Mouse (Mus musculus): ENCODE results near the gene Golt1a.
"Not testable (repeated sequence)": the region's sequence is repeated elsewhere in the genome, so short reads cannot be mapped to it uniquely, and the experiment has no call there.

Golt1a gene

DNA sequence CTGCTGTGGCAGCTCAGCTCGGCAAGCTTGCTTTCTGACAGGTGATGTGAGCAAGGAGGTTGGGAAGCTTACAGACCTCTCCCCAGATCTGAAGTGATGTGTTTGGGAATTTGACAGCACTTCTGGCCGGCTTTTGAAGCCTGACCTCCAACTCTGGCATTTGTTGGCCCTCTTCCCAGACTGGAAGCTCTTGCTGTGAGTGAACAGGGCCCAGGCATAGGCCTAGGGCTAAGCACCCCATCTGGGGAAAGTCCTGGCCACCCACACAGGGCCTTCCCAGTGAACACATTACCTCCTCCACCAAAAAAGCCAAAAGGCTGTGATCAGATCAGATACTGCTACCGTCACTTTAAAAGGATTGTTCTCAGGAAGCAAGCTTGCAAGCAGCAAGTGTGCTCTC lies 7.1 kb upstream of the Golt1a start:
- DNase-seq (ENCODE audit: low read depth, low spot score): no peak

DNA sequence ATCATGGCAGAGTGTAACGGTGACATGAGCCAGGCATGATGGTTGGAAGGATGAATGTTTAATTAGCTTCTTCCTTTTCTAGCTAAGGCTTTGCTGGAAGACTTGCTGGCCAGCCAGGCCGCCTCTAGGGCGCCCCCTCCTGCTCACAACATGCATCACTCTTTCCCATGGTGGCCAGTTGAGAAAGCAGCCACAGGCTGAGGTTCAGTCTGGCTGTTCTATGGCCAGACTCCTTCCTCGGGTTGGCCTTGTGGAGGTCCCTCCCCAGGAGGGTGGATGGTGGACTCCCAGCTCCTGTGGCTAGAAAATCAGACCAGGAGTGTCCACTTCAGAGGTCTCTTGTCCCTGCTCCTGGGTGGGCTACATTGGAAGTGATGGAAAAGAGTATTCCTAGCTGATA lies 2.8 kb upstream of the Golt1a start:
- no peak for DNase-seq (ENCODE audit: low read depth, low spot score)

DNA sequence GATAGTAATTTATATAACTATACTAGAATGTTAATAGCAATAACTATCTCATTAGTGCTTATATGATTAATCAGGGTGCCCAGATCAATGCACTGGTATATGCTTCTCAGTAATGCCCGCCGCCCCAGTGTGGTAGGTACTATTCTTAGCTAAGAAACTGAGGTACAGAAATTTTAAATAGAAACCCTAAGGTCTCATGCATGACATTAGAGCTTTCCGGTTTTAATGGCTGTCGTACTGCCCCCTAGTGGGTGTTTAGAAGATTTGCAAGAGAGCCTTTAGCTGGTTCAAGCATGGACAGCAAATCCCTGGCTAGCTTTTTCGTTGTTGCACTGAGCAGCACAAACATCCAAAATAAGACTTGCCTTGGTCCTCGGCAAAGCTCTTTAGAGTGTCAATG lies 2.3 kb upstream of the Golt1a start:
- peak; percentile 56 for DNase-seq (ENCODE audit: low read depth, low spot score)

DNA sequence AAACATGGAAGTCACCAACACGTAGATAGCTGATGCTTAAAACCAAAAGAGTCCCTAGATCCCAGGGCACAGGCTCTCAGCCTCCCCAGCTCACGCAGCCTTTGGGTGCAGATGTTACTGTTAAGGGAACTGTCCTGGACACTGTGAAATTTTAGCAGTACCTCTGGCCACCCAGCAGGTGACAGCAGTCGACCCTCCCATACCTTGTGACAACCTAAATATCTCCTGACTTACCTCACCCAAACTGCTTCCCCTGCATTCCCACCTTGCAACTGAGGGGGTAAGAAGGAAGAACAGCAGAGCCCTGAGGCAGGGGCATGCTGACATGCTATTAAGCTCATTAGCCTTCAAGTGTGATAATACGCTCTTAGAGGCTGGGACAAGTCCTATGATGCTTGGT lies 1.6 kb downstream of the Golt1a start:
- DNase-seq (ENCODE audit: low read depth, low spot score): no peak

DNA sequence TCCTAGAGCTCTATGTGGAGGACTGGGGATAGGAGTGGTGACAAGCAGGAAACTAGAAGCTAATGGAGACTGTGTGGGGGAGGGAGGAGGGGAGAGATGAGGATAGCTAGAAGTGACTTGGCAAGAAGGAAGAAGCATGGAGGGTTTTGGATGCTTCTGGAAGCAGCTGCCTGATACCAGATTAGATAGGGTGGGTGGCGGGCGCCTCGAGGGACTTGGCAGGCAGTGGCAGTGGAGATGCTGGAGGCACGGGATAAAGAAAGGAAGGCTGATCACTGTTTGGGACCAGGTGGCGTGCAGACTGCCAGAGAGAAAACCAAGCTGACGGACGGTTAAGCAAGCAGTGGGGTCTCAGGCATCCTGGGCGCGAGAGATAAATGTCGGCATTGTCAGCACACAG lies 2.3 kb downstream of the Golt1a start:
- DNase-seq (ENCODE audit: low read depth, low spot score): no peak

DNA sequence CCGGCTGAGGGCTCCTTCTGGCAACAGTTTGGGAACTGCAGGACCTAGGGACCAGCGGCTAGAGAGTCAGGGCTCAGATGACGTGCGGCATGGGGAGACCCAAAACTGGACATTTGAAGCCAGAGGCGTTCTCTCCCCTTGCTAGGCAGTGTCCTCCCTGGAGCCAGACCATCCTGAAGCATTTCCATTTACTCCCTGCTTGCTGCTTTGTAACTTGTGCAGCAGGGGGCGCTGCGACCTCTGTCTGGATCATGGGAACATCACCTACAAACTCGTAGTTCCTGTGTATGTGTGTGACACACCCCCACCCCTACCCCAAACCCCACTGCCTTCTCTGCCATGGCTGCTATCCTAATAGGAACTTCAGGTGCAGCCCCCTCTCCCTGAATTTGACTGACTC lies 4.8 kb downstream of the Golt1a start:
- no peak for DNase-seq (ENCODE audit: low read depth, low spot score)

DNA sequence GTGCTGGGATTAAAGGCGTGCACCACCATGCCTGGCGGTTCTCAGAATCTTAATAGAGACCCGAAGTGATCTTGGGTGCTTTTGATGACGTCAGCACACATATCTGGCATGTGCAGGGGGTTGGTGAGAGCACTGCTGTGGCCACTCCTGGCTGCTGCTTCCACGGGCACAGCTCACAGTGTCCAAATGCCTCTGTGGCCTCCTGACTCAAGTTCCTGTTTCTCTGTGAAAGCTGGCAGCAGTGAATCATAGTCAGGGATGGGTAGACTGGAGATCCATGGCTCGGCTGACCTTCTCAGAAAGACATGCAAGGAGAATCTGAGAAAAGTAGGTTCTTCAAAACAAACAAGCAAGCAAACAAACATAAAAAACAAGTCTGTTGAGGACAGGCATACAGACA lies 6.2 kb downstream of the Golt1a start:
- DNase-seq (ENCODE audit: low read depth, low spot score): no peak

DNA sequence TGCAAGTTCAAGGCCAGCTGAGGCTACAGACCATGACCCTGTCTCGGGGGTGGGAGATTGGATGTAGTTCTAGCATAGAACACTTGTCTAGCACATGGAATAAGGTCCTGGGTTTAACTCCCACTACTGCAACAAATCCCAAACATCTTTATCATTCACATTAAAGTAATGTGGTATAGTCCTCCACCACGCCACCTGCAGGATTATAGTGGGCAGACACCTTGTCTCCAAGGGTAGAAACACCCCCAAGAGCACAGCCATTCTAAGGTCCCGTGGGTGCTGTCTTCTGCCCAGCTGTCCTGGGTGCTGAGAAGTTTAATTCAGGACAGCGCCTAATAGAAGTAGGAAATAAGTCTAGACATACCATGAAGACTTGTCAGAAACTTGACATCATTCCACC lies 7.0 kb downstream of the Golt1a start:
- no peak for DNase-seq (ENCODE audit: low read depth, low spot score)

DNA sequence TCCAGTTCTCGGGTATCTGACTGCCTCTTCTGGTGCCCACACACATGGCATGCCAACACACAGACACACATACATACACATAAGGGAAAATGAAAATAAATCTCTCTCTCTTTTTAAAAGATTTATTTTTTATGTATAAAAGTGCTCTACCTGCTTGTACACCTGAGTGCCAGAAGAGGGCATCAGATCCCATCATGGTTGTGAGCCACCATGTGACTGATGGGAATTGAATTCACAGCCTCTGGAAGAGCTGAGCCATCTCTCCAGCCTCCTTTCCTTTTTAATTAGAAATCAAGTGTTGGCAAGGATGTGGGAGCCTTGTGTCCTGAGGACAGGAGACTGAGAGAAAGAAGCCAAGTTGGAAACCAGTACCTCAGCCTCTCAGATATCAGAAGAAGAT lies 7.5 kb downstream of the Golt1a start:
- DNase-seq (ENCODE audit: low read depth, low spot score): no peak

DNA sequence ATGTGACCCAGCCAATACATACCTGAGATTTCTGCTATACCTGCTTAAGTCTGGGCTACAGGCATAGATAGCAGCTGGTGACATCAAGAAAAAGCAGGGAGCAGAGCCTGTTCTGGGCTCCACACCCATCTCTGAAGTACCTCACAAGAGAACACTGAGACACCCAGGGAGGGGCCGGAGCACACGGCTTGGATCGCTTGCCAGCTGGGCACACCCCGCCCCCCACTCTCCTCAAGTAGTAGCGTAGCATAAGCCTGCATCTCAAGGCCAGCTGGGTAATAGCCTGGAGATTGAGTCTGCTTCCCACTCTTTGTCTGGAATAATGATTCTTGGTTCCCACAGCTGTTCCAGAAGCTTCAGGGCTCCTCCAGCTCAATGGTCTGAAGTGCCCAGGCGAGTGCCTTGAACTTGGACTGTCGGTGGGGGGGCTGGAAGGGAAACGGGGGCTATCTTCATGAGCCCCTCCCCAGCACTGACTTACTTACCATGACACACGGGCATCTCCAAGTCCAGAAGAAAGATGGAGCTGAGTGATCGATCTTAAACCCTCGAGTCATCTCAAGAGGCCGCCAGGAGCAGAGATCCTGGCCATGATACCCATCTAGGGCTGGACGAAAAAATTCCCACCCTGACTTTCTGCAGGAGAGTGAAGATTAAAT lies 11.8 kb downstream of the Golt1a start, which contains the start of gene Kiss1:
Gene Kiss1 (plus strand): TSS at position 609 of the 659 bp plus-strand sequence.
- no peak for DNase-seq (ENCODE audit: low read depth, low spot score)

DNA sequence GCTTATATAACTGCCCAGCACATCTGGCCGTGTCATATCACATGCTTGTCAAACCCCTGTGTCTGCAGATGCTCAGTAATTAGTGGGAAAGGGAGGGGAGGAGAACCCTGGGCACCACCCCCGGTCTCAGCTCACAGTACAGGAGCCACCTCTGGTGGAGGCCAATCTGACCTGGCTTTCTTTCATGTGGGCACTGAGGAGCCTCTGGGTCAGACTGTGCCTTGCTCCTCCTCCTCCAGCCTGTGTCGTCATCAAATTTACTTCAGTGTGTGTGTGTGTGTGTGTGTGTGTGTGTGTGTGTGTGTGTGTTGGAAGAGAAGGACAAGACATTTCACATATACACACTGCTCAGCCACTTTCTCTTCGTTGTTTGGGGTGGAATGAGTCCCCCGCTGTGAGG lies 13.7 kb downstream of the Golt1a start:
- DNase-seq (ENCODE audit: low read depth, low spot score): no peak

DNA sequence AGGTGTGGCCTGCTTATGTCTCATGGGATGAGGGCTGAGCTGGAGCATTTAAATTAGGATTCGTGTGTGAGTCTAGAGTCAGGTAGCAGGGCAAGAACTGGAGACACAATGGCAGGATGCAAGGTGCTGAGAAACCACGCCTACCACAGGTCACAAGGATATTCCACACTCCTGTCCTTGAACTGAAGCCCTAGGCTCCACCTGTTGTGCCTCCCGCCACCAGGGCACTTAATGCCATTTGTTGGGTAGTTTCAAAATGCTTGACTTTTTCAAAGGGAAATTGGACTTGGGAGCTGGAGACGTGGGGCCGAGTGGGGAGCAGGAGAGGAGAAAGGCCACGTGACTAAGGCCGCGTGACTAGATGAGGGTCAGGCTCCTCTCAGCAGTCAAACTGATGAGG lies 16.4 kb downstream of the Golt1a start:
- no peak for DNase-seq (ENCODE audit: low read depth, low spot score)

DNA sequence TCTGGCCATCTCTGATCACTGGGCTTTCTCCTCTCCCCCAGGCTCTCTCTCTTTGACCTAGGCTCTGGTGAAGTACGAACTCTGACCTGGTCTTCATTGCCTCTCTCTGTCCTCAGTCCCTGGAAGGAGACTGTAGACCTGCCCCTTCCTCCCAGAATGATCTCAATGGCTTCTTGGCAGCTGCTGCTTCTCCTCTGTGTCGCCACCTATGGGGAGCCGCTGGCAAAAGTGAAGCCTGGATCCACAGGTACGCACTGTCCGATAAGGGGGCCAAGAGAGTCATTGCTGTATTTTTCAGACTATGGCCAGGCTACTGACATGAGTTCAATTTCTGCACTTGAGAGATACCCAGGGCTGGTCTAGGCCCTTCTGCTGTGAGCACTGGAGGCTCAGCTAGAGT lies 17.5 kb downstream of the Golt1a start:
- DNase-seq (ENCODE audit: low read depth, low spot score): no peak

DNA sequence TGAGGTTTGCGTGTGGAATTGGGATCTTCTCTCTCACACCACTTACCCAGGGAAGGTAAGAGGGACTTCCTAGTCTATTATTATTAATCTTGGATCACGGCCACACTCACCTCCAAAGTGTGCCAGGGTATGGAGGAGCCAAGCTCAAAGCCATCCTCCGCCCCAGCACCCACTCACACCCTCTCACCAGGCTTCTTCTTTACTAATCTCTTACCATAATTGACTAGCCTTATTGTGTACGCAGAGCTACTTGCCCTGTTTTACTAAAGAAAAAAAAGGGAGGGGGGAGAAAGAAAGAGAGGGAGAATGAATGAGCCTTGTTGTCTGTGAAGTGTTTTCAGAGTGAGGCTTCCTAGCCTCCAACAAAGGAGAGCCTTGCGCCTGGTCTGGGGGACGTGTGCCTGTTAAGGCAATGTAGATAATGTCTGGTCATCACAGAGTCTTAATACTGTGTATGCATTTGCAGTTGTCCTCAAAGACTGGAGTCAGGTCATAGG lies 18.7 kb downstream of the Golt1a start:
- DNase-seq (ENCODE audit: low read depth, low spot score): no peak

DNA sequence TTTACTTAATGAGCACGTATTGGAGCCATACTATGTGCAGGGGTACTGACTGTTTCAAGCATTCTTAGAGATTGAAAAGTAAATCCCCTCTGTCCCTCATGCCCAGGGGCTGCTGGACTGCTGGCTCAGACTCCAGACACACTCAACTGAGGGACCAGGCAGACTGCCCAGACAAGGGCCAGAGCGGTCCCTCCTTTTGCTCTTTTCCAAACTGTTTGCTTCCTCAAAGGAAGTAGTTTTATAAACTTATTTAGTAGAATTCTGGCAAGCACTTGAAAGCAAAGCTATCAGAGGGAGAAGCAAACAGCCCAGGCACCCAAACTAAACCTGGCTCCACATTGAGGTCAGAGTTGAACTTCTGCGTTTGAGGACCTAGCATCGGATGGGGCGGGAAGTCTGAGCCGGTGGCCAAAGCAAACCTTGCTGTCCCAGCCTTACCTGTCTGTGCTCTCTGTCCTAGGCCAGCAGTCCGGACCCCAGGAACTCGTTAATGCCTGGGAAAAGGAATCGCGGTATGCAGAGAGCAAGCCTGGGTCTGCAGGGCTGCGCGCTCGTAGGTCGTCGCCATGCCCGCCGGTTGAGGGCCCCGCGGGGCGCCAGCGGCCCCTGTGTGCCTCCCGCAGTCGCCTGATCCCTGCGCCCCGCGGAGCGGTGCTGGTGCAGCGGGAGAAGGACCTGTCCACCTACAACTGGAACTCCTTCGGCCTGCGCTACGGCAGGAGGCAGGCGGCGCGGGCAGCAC lies 19.5 kb downstream of the Golt1a start:
- DNase-seq (ENCODE audit: low read depth, low spot score): no peak

DNA sequence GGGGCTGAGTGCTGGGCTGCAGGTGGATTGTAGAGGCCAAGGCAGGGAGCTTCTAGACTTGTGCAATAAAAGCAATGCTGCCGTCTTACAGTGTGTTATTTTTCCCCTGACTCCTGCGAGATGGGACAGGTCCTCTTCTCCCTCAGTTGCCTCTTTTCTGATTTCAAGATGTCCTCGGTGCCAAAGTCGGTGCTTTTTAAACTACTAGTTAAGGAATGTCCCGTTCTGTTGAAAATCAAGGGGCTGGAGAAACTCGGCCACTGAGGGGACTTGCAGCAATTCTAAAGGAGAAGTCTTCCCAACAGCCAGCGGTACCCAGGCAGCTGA lies 20.0 kb downstream of the Golt1a start:
- DNase-seq (ENCODE audit: low read depth, low spot score): no peak

DNA sequence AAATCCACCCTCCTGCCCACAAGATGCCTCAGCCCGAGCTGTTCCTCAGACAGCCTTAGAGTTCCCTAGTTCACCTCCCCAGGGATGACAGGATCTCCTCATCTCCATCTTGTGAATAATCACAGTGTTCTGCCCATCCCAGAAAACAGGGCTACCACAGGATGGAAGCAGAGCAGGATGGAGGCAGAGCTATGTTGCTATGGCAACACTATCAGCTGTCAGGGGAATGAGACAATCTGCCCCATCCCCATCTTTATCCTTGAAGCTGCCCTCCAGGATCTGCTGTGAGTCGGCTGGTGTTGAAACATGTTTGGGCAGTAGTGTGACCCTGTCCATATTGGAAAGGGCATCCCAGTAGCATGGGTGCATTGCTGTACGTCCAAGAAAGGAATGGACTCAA lies 21.5 kb downstream of the Golt1a start:
- DNase-seq (ENCODE audit: low read depth, low spot score): no peak

DNA sequence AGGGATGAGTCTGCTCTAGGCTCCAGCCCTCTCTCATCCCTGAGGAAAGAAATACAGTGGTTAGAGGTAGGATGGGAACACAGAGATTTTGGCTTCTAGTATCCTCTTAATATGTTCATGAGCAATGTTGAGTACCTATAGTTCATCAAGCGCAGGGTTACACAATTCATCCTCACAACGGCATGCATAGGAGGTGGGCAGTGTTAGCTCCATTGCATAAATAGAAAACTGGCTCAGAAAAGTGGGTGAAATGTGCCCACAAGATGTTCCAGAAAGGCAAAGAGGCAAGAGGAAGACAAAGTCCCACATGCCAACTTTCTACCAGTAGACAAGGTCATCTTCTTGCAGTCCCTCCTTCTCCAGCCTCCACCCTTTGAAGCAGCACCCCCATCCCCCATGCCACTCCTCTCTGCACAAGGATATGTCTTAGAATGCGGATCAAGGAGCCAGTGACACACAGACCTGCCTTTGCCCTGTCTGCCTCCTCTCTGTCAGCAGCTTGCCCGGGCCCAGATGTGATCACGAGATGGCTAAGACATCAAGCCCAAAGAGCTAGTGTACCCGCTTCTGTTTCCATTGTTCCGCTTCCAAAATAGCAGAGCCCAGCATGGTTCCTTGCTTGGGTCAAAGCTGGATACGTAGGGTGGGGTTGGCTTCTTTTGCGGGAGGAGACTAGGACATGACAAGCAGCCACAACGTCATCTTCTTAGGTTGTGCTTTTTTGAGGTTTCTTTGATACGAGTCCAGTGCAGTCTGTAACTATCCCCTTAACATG lies 23.2 kb downstream of the Golt1a start:
- DNase-seq (ENCODE audit: low read depth, low spot score): no peak

DNA sequence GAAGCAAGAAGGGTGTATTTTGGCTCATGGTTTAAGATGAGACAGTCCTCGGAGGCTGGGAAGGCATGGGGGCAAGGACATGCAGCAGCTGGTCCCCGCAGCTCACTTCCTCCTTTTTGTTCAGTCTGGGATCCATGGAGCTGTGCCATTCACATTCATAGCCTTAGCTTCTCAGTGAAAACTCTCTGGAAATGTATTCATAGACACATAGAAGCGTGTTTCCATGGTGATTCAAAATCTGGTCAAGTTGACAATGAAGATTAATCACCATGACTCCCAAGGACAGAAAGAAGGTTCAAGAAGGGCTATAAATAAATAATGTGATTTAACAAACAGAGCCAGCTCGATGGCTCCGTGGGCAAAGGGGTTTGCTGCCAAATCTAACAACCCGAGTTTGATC lies 24.3 kb downstream of the Golt1a start:
- DNase-seq (ENCODE audit: low read depth, low spot score): no peak

DNA sequence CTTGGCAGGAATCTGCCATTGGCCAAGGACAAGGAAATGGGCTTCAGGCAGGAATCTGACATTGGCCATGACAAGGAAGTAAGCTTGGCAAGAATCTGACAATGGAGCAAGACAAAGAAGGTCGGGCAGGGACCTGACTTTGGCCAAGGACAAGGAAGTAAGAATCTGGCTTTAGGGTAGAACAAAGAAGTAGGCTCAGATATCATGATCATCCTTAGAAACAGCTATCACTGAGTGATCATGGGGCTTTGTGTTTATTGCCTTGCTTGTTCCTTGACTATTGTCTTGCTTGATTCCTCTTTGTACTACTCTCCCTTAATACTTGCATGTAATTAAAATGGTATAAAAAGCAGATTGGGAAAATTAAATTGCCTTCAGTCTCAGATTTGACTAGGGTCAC lies 30.8 kb downstream of the Golt1a start:
- DNase-seq (ENCODE audit: low read depth, low spot score): not testable (repeated sequence)

DNA sequence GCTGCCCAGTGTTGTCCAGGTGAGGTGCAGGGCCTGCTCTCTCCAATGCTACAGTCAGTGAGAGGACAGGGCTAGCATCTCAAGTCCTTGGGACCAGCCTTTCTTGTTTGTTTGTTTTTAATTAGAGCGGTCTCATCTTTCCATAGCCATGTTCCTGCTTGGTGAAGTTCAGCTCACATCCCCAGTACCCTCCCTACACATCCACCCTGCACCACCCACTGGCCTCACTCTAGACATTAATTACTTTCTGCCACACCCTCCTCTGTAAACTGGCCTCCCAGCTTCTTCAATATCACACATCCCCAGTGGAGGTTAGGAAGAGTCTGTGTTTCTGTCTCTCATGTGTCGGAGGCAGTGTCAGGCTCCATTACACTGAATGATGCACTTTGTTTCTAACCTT lies 34.8 kb downstream of the Golt1a start:
- no peak for DNase-seq (ENCODE audit: low read depth, low spot score)

DNA sequence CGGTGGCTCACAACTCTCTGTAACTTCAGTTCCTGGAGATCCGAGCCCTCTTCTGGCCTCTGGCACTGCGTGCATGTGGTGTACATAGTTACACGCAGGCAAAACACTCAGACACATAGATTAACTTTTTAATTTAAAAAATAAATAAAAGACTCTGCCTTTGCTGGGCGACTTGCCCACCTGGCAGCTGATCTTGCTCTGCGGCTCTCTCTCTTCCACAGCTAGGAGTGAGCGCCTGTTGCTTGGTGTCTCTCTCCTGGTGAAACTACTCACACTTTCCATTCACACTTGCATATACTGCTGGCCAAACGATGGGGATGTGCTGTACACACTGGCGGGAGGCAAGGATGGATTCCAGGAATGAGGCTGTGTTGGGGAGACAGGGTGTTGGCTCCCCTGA lies 36.9 kb downstream of the Golt1a start:
- no peak for DNase-seq (ENCODE audit: low read depth, low spot score)

DNA sequence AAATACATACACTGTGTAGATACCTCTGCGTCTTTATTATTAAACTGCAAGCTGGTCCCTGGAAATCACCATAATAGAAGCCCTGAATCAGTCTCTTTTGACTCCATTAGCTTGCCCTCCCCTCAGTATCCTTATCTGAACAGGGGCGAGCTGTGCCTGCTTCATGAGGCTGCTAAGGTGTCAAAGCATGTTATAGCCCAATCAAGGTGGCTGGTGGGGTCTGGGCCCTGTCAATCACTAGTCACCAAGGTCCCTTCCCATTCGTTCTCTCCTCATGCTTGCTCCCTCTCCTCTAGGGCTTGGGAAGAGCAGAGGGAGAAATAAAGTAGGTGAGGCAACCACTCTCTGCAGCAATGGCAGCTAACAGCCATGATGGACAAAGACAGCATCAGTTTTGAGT lies 37.6 kb downstream of the Golt1a start:
- DNase-seq (ENCODE audit: low read depth, low spot score): no peak
